Mouse (Mus musculus) embryonic facial prominence, embryonic 12.5 days (tissue): ENCODE data around the gene Glra4. TPM values are rescaled to one million over a fixed set of nuclear protein-coding genes. Genes with fewer than 3 reads are reported as not detected.

Experiments
- ATAC-seq: fragments of 200-750 bp; cut with Nextera tagmentation; 2 replicates; pipeline ENCODE4 v1.8.0; 2017; ENCODE audit not compliant: insufficient number of reproducible peaks, insufficient read depth, low FRiP score, low TSS enrichment
- H3K27ac ChIP-seq: fragments of 300-500 bp; sonication (generic); 2 replicates; pipeline ENCODE4 v1.5.1; 2016; ENCODE audit warnings: mild to moderate bottlenecking
- H3K27me3 ChIP-seq: fragments of 300-500 bp; sonication (generic); 2 replicates; pipeline ENCODE4 v1.6.1; 2016; ENCODE audit warnings: mild to moderate bottlenecking, moderate library complexity
- H3K36me3 ChIP-seq: fragments of 300-500 bp; sonication (generic); 2 replicates; pipeline ENCODE4 v1.6.1; 2016; ENCODE audit warnings: mild to moderate bottlenecking
- H3K4me1 ChIP-seq: fragments of 300-500 bp; sonication (generic); 2 replicates; pipeline ENCODE4 v1.6.1; 2016
- H3K4me2 ChIP-seq: fragments of 300-500 bp; sonication (generic); replicated peaks from 2 replicates; pipeline ENCODE4 v1.6.1; 2016; ENCODE audit warnings: mild to moderate bottlenecking, moderate library complexity
- H3K4me3 ChIP-seq: fragments of 300-500 bp; sonication (generic); 2 replicates; pipeline ENCODE4 v1.5.1; 2016; ENCODE audit warnings: mild to moderate bottlenecking
- H3K9ac ChIP-seq: fragments of 300-500 bp; sonication (generic); 2 replicates; pipeline ENCODE4 v1.6.1; 2016; ENCODE audit warnings: mild to moderate bottlenecking, moderate library complexity
- H3K9me3 ChIP-seq: fragments of 300-500 bp; sonication (generic); 2 replicates; pipeline ENCODE4 v1.6.1; 2016; ENCODE audit warnings: mild to moderate bottlenecking, moderate library complexity
- WGBS: fragments of 180-500 bp; shearing (Covaris S2); methylation state at CpG from one replicate; pipeline ENCODE4 v1.1.7; 2016; 5-methylcytosine and 5-hydroxymethylcytosine counted together
- polyA plus RNA-seq: library from polyadenylated mRNA; unstranded; fragments of >200 nt; fragmentation: Nextera tagmentation; extraction: Ambion mirVana; gene quantifications from 2 replicates; pipeline ENCODE4 v1.2.1, GENCODE M21; 2016

Gene Glra4
- 0.11 TPM in 1 of 2 replicates, not detected in the other for polyA plus RNA-seq

GRCm38 (mm10) chrX:136780041-136780440, at the start of gene Glra4:
Glra4 (minus strand) TSS chrX:136780141.
- H3K4me3 ChIP-seq = no peak within 1 kb of the TSS
- no peak within 1 kb of the TSS for H3K9ac ChIP-seq
- H3K36me3 ChIP-seq = no peaks in the 10 kb centered on the region
- no peak for ATAC-seq
- H3K4me1 ChIP-seq = no peaks in the 10 kb centered on the region
- peaks cover 4% of the 10 kb centered on the region for H3K27me3 ChIP-seq
- 78% methylated on average over 3 of the region's 3 CpGs for WGBS
- no peaks in the 10 kb centered on the region for H3K9me3 ChIP-seq
- no peak within 1 kb of the TSS for H3K27ac ChIP-seq
- H3K4me2 ChIP-seq = no peak within 1 kb of the TSS

GRCm38 (mm10) chrX:136828610-136829009, 48.7 kb upstream of the Glra4 start:
- H3K4me2 ChIP-seq = no peak overlapping the region
- no peaks in the 10 kb centered on the region for H3K36me3 ChIP-seq
- H3K27me3 ChIP-seq = no peaks in the 10 kb centered on the region; the same call in 1 of the 2 replicates
- ATAC-seq = no peak
- H3K27ac ChIP-seq = no peak overlapping the region
- H3K4me3 ChIP-seq = no peak overlapping the region
- no peak overlapping the region for H3K9ac ChIP-seq
- H3K4me1 ChIP-seq = no peaks in the 10 kb centered on the region
- no peaks in the 10 kb centered on the region for H3K9me3 ChIP-seq

- no peak overlapping the region for H3K9ac ChIP-seq
- H3K27me3 ChIP-seq = no peaks in the 10 kb centered on the region
- no peak overlapping the region for H3K4me3 ChIP-seq
- no peak overlapping the region for H3K27ac ChIP-seq
- no peaks in the 10 kb centered on the region for H3K4me1 ChIP-seq
- ATAC-seq = no peak
- no peak overlapping the region for H3K4me2 ChIP-seq
- no peaks in the 10 kb centered on the region for H3K9me3 ChIP-seq
- no peaks in the 10 kb centered on the region for H3K36me3 ChIP-seq
- WGBS = 59% methylated on average over 4 of the region's 4 CpGs
These were observed 45.1 kb upstream of the Glra4 start for GRCm38 (mm10) chrX:136825016-136825415.

- no peak within 1 kb of the TSS for H3K4me2 ChIP-seq
- H3K4me1 ChIP-seq = no peaks in the 10 kb centered on the region
- H3K9me3 ChIP-seq = no peaks in the 10 kb centered on the region
- H3K36me3 ChIP-seq = no peaks in the 10 kb centered on the region
- no peak within 1 kb of the TSS for H3K27ac ChIP-seq
- no peak within 1 kb of the TSS for H3K9ac ChIP-seq
- WGBS = 47% methylated on average over 1 of the region's 1 CpGs
- H3K4me3 ChIP-seq = no peak within 1 kb of the TSS
- no peak for ATAC-seq
- no peaks in the 10 kb centered on the region for H3K27me3 ChIP-seq
These were observed 42.4 kb upstream of the Glra4 start, which contains the start of gene Plp1 for GRCm38 (mm10) chrX:136822371-136822770. Plp1 (plus strand) TSS chrX:136822671.

GRCm38 (mm10) chrX:136820250-136820649, 40.3 kb upstream of the Glra4 start:
- H3K27me3 ChIP-seq = no peaks in the 10 kb centered on the region
- WGBS = 21% methylated on average over 1 of the region's 1 CpGs
- ATAC-seq = no peak

GRCm38 (mm10) chrX:136819752-136820151, 39.8 kb upstream of the Glra4 start:
- Histone ChIP-seq H3K36me3 (no peaks in the 10 kb centered on the region), H3K9ac (no peak overlapping the region), H3K4me2 (no peak overlapping the region), H3K27ac (no peak overlapping the region), H3K4me1 (no peaks in the 10 kb centered on the region), H3K27me3 (no peaks in the 10 kb centered on the region), H3K9me3 (no peaks in the 10 kb centered on the region), H3K4me3 (no peak overlapping the region)
- ATAC-seq = no peak
- WGBS = 91% methylated on average over 6 of the region's 6 CpGs

More at GRCm38 (mm10) chrX:136820250-136820649, 40.3 kb upstream of the Glra4 start:
- H3K36me3 ChIP-seq = no peaks in the 10 kb centered on the region
- H3K27ac ChIP-seq = no peak overlapping the region
- H3K4me2 ChIP-seq = no peak overlapping the region
- no peaks in the 10 kb centered on the region for H3K4me1 ChIP-seq
- H3K4me3 ChIP-seq = no peak overlapping the region
- H3K9me3 ChIP-seq = no peaks in the 10 kb centered on the region
- H3K9ac ChIP-seq = no peak overlapping the region

GRCm38 (mm10) chrX:136797223-136797622, 17.3 kb upstream of the Glra4 start:
- H3K9me3 ChIP-seq = no peaks in the 10 kb centered on the region
- no peaks in the 10 kb centered on the region for H3K27me3 ChIP-seq
- WGBS = 28% methylated on average over 2 of the region's 2 CpGs
- no peak for ATAC-seq
- H3K27ac ChIP-seq = no peak overlapping the region
- H3K9ac ChIP-seq = no peak overlapping the region
- no peaks in the 10 kb centered on the region for H3K4me1 ChIP-seq
- no peaks in the 10 kb centered on the region for H3K36me3 ChIP-seq
- H3K4me2 ChIP-seq = no peak overlapping the region
- H3K4me3 ChIP-seq = no peak overlapping the region

- Histone ChIP-seq H3K9ac (no peak overlapping the region), H3K27me3 (peaks cover 3% of the 10 kb centered on the region; the same call in 1 of the 2 replicates)
- 84% methylated on average over 4 of the region's 4 CpGs for WGBS
These were observed 9.5 kb upstream of the Glra4 start for GRCm38 (mm10) chrX:136789446-136789845.

GRCm38 (mm10) chrX:136779262-136779661, 679 bp downstream of the Glra4 start:
- Histone ChIP-seq H3K27me3 (peaks cover 4% of the 10 kb centered on the region), H3K4me3 (no peak overlapping the region), H3K9ac (no peak overlapping the region), H3K4me2 (no peak overlapping the region), H3K27ac (no peak overlapping the region), H3K9me3 (no peaks in the 10 kb centered on the region), H3K36me3 (no peaks in the 10 kb centered on the region), H3K4me1 (no peaks in the 10 kb centered on the region)
- 48% methylated on average over 2 of the region's 2 CpGs for WGBS
- ATAC-seq = no peak

More at GRCm38 (mm10) chrX:136789446-136789845, 9.5 kb upstream of the Glra4 start:
- Histone ChIP-seq H3K4me1 (no peaks in the 10 kb centered on the region), H3K27ac (no peak overlapping the region), H3K9me3 (no peaks in the 10 kb centered on the region), H3K4me3 (no peak overlapping the region), H3K36me3 (no peaks in the 10 kb centered on the region), H3K4me2 (no peak overlapping the region)
- ATAC-seq = no peak

- Histone ChIP-seq H3K9me3 (no peaks in the 10 kb centered on the region), H3K4me1 (no peaks in the 10 kb centered on the region), H3K27ac (no peak overlapping the region), H3K27me3 (no peaks in the 10 kb centered on the region; the same call in 1 of the 2 replicates), H3K9ac (no peak overlapping the region), H3K4me2 (no peak overlapping the region), H3K36me3 (no peaks in the 10 kb centered on the region), H3K4me3 (no peak overlapping the region)
- ATAC-seq = no peak
- WGBS = 75% methylated on average over 3 of the region's 3 CpGs
These were observed 1.9 kb downstream of the Glra4 start for GRCm38 (mm10) chrX:136778046-136778445.

GRCm38 (mm10) chrX:136773035-136773434, 6.9 kb downstream of the Glra4 start:
- Histone ChIP-seq H3K4me2 (no peak overlapping the region), H3K27me3 (no peaks in the 10 kb centered on the region; the same call in 1 of the 2 replicates), H3K36me3 (no peaks in the 10 kb centered on the region), H3K4me1 (no peaks in the 10 kb centered on the region), H3K27ac (no peak overlapping the region), H3K4me3 (no peak overlapping the region), H3K9me3 (no peaks in the 10 kb centered on the region), H3K9ac (no peak overlapping the region)
- no peak for ATAC-seq
- WGBS = 71% methylated on average over 1 of the region's 1 CpGs

- ATAC-seq = no peak
- 77% methylated on average over 11 of the region's 11 CpGs for WGBS
- Histone ChIP-seq H3K27ac (no peak overlapping the region), H3K9ac (no peak overlapping the region), H3K4me2 (no peak overlapping the region), H3K9me3 (no peaks in the 10 kb centered on the region), H3K4me3 (no peak overlapping the region), H3K36me3 (no peaks in the 10 kb centered on the region), H3K27me3 (no peaks in the 10 kb centered on the region), H3K4me1 (no peaks in the 10 kb centered on the region)
These were observed 18.6 kb downstream of the Glra4 start for GRCm38 (mm10) chrX:136761103-136762074.
